Mouse (Mus musculus) stomach, embryonic 15.5 days (tissue): ENCODE measurements at regions not wholly inside any gene's neighbourhood (a gene's known extent, or its start where the extent isn't known, plus 50 kb on each side); places are given as distances from the start of the nearest gene placed in this dataset.

Experiments used
- ATAC-seq: fragments of 200-750 bp; cut with Nextera tagmentation; 2 replicates; pipeline ENCODE4 v1.8.0; 2017; ENCODE audit warnings: low read depth, moderate number of reproducible peaks, moderate TSS enrichment; ENCODE audit not compliant: insufficient read depth, low FRiP score
- H3K27ac ChIP-seq: fragments of 300-500 bp; sonication (generic); 2 replicates; pipeline ENCODE4 v1.5.1; 2015; ENCODE audit warnings: mild to moderate bottlenecking, inconsistent platforms
- H3K27me3 ChIP-seq: fragments of 300-500 bp; sonication (generic); replicated peaks from 2 replicates; pipeline ENCODE4 v1.6.1; 2015; ENCODE audit warnings: inconsistent platforms
- H3K36me3 ChIP-seq: fragments of 300-500 bp; sonication (generic); 2 replicates; pipeline ENCODE4 v1.6.1; 2015; ENCODE audit warnings: inconsistent platforms
- H3K4me1 ChIP-seq: fragments of 300-500 bp; sonication (generic); 2 replicates; pipeline ENCODE4 v1.6.1; 2015; ENCODE audit warnings: inconsistent platforms
- H3K4me2 ChIP-seq: fragments of 300-500 bp; sonication (generic); 2 replicates; pipeline ENCODE4 v1.6.1; 2015; ENCODE audit warnings: mild to moderate bottlenecking, inconsistent platforms
- H3K4me3 ChIP-seq: fragments of 300-500 bp; sonication (generic); replicated peaks from 2 replicates; pipeline ENCODE4 v1.5.1; 2015; ENCODE audit warnings: inconsistent platforms
- H3K9ac ChIP-seq: fragments of 300-500 bp; sonication (generic); 2 replicates; pipeline ENCODE4 v1.6.1; 2015; ENCODE audit warnings: inconsistent platforms
- H3K9me3 ChIP-seq: fragments of 300-500 bp; sonication (generic); 2 replicates; pipeline ENCODE4 v1.6.1; 2016; ENCODE audit warnings: inconsistent platforms
- WGBS: fragments of 180-500 bp; shearing (Covaris S2); methylation state at CpG from one replicate; pipeline ENCODE4 v1.1.7; 2015; 5-methylcytosine and 5-hydroxymethylcytosine counted together

DNA sequence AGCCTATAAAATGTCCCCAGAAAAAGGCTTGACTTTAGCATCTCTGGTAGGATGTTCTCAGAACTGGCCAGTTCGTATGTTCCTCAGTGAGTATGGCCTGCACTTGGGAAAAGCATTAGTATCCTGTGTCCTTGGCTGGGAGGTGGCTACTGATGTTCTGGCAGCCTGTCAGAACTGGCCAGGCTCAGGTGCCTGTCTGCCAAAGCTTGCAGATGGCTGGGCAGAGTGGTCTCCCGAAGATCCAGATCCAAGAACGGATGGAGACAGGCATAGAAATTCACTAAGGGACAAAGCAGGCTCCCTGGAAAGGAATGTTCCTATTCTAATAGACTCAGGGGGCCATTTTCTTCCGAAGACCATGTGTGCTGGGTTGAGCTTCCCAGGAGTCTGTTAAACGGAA is 329.6 kb downstream of the Cxcl12 start:
- Histone ChIP-seq H3K36me3 (no peaks in the 10 kb centered on the region), H3K4me2 (no peak overlapping the region), H3K9me3 (no peaks in the 10 kb centered on the region), H3K9ac (no peak overlapping the region), H3K27me3 (no peaks in the 10 kb centered on the region), H3K4me1 (no peaks in the 10 kb centered on the region), H3K27ac (no peak overlapping the region), H3K4me3 (no peak overlapping the region)
- 80% methylated on average over 5 of the region's 5 CpGs for WGBS
- no peak for ATAC-seq

GRCm38 (mm10) chr6:117502346-117502745 is 334.0 kb downstream of the Cxcl12 start:
- no peak for ATAC-seq
- no peak overlapping the region for H3K4me3 ChIP-seq
- no peaks in the 10 kb centered on the region for H3K27me3 ChIP-seq
- H3K9me3 ChIP-seq = no peaks in the 10 kb centered on the region
- WGBS = 48% methylated on average over 5 of the region's 5 CpGs
- H3K4me1 ChIP-seq = no peaks in the 10 kb centered on the region
- no peak overlapping the region for H3K27ac ChIP-seq
- H3K9ac ChIP-seq = no peak overlapping the region
- H3K4me2 ChIP-seq = no peak overlapping the region
- no peaks in the 10 kb centered on the region for H3K36me3 ChIP-seq

DNA sequence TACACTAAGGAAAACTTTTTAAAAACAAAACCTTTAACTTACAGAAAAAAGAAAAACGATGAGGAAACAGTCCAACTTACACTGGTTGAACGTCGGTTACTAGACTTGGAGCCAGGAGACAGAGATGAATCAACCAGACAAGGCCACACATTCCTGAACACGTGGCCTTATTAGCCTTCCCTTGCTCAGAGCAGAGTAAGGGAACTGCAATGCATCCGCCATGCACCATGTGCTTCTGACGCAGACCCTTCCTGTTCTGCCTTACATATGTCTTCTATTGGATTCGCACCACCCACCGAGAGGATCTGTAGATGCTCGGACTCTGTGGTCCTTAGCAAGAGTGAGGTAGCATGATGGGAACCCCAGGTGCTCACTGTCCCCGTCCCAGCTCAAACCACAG is 336.2 kb upstream of the Zfp637 start:
- no peak for ATAC-seq
- Histone ChIP-seq H3K9ac (no peak overlapping the region), H3K9me3 (no peaks in the 10 kb centered on the region), H3K4me1 (0 out of 2 replicates have a peak, but pooled peaks cover 6% of the 10 kb centered on the region), H3K27ac (no peak overlapping the region), H3K4me2 (no peak overlapping the region), H3K36me3 (no peaks in the 10 kb centered on the region), H3K4me3 (no peak overlapping the region), H3K27me3 (no peaks in the 10 kb centered on the region)
- WGBS = 70% methylated on average over 10 of the region's 10 CpGs

DNA sequence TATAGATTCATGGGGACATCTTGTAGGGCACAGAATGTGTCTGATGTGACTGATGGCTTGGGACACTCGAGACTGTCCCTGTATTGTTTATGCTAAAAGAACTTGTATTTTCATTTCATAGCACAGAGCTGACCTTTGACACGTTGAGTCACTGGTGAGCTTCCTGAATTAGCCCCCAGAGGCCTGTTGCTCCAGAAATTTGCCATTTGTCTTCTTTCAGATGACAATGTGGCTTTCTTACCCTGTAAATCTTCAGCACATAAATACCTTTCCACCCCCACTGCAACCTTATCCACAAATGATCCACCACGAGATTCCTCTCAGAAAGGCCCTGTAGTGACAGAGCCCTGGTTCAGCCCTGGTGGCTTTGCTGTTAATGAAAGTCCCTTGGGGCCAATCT is 335.5 kb upstream of the Zfp637 start:
- Histone ChIP-seq H3K27ac (no peak overlapping the region), H3K36me3 (no peaks in the 10 kb centered on the region), H3K4me3 (no peak overlapping the region), H3K4me1 (0 out of 2 replicates have a peak, but pooled peaks cover 6% of the 10 kb centered on the region), H3K27me3 (no peaks in the 10 kb centered on the region), H3K4me2 (no peak overlapping the region), H3K9me3 (no peaks in the 10 kb centered on the region), H3K9ac (no peak overlapping the region)
- WGBS = 37% methylated on average over 3 of the region's 3 CpGs
- no peak for ATAC-seq

GRCm38 (mm10) chr6:117506619-117507018 is 334.4 kb upstream of the Zfp637 start:
- Histone ChIP-seq H3K4me1 (0 out of 2 replicates have a peak, but pooled peaks cover 6% of the 10 kb centered on the region), H3K9ac (no peak overlapping the region), H3K4me3 (no peak overlapping the region), H3K9me3 (no peaks in the 10 kb centered on the region), H3K27ac (no peak overlapping the region), H3K27me3 (no peaks in the 10 kb centered on the region), H3K36me3 (no peaks in the 10 kb centered on the region), H3K4me2 (no peak overlapping the region)
- 72% methylated on average over 7 of the region's 7 CpGs for WGBS
- no peak for ATAC-seq

- H3K36me3 ChIP-seq = no peaks in the 10 kb centered on the region
- no peak overlapping the region for H3K4me3 ChIP-seq
- no peak overlapping the region for H3K9ac ChIP-seq
- H3K27ac ChIP-seq = no peak overlapping the region
- H3K27me3 ChIP-seq = no peaks in the 10 kb centered on the region
- H3K9me3 ChIP-seq = no peaks in the 10 kb centered on the region
- ATAC-seq = no peak
- WGBS = 31% methylated on average over 6 of the region's 6 CpGs
- H3K4me1 ChIP-seq = 0 out of 2 replicates have a peak, but pooled peaks cover 6% of the 10 kb centered on the region
- H3K4me2 ChIP-seq = no peak overlapping the region
These were observed 332.1 kb upstream of the Zfp637 start for GRCm38 (mm10) chr6:117508860-117509259.

GRCm38 (mm10) chr6:117510026-117510425 is 331.0 kb upstream of the Zfp637 start:
- Histone ChIP-seq H3K4me1 (0 out of 2 replicates have a peak, but pooled peaks cover 6% of the 10 kb centered on the region), H3K4me2 (no peak overlapping the region), H3K9ac (no peak overlapping the region), H3K36me3 (no peaks in the 10 kb centered on the region), H3K9me3 (no peaks in the 10 kb centered on the region), H3K27ac (no peak overlapping the region), H3K27me3 (no peaks in the 10 kb centered on the region), H3K4me3 (no peak overlapping the region)
- WGBS = 90% methylated on average over 4 of the region's 4 CpGs
- ATAC-seq = no peak

DNA sequence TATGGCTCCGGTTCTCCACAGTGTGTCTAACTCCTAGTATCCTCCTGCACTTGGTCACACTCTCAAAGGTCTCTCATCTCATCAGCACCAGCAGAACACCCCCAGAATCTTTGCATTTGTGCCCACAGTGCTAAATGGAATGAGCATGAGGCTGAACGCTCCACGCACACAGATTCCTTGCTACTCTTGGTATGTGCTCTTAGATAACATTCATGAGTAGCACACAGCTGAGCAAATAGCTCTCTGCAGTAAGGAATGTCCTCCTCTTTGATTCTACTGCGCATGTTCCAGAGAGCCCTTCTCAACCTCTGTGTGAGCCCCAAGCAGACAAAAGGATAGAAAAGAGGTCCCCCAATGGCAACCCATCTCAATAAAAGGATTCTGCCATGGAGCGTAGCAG is 326.1 kb upstream of the Zfp637 start:
- Histone ChIP-seq H3K27ac (no peak overlapping the region), H3K4me3 (no peak overlapping the region), H3K4me2 (no peak overlapping the region), H3K9ac (no peak overlapping the region), H3K27me3 (no peaks in the 10 kb centered on the region), H3K36me3 (no peaks in the 10 kb centered on the region), H3K9me3 (no peaks in the 10 kb centered on the region), H3K4me1 (no peaks in the 10 kb centered on the region)
- 73% methylated on average over 5 of the region's 5 CpGs for WGBS
- peak; percentile 35 for ATAC-seq

DNA sequence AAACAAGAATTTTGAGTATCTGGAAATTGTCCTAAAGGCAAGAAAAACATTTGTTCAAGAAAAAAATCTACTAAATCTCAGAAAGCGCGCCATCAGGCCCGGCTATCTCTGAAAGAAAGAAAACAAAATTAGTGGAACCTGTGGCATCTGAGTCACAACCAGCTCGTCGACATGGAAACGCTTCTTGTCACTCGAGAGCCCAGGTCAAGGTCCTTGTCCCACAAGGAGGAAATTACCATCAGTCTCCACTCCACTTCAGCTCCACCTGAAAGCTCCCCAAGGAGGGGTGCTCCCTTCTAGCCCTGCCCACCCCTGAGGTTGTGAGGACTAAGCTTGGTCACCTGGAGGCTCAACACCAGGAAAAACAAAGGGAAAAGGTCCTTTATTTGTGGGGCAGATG is 324.1 kb upstream of the Zfp637 start:
- Histone ChIP-seq H3K27ac (no peak overlapping the region), H3K36me3 (no peaks in the 10 kb centered on the region), H3K9me3 (no peaks in the 10 kb centered on the region), H3K4me2 (no peak overlapping the region), H3K4me1 (no peaks in the 10 kb centered on the region), H3K4me3 (no peak overlapping the region), H3K9ac (no peak overlapping the region), H3K27me3 (no peaks in the 10 kb centered on the region)
- ATAC-seq = no peak
- 74% methylated on average over 7 of the region's 7 CpGs for WGBS

GRCm38 (mm10) chr6:117518939-117519338 is 322.0 kb upstream of the Zfp637 start:
- Histone ChIP-seq H3K27ac (no peak overlapping the region), H3K4me3 (no peak overlapping the region), H3K9me3 (no peaks in the 10 kb centered on the region), H3K4me2 (no peak overlapping the region), H3K27me3 (no peaks in the 10 kb centered on the region), H3K9ac (no peak overlapping the region), H3K4me1 (no peaks in the 10 kb centered on the region), H3K36me3 (no peaks in the 10 kb centered on the region)
- 45% methylated on average over 3 of the region's 3 CpGs for WGBS
- ATAC-seq = no peak

- Histone ChIP-seq H3K4me2 (no peak overlapping the region), H3K4me1 (no peaks in the 10 kb centered on the region), H3K4me3 (no peak overlapping the region), H3K9ac (no peak overlapping the region), H3K27ac (no peak overlapping the region), H3K27me3 (no peaks in the 10 kb centered on the region), H3K36me3 (no peaks in the 10 kb centered on the region), H3K9me3 (no peaks in the 10 kb centered on the region)
- ATAC-seq = no peak
- 79% methylated on average over 1 of the region's 1 CpGs for WGBS
These were observed 321.5 kb upstream of the Zfp637 start for GRCm38 (mm10) chr6:117519466-117519865.

- 43% methylated on average over 22 of the region's 22 CpGs for WGBS
- H3K27ac ChIP-seq = no peak overlapping the region
- ATAC-seq = no peak
- H3K4me3 ChIP-seq = no peak overlapping the region
- no peak overlapping the region for H3K4me2 ChIP-seq
- H3K9me3 ChIP-seq = no peaks in the 10 kb centered on the region
- H3K9ac ChIP-seq = no peak overlapping the region
- no peaks in the 10 kb centered on the region for H3K36me3 ChIP-seq
- no peaks in the 10 kb centered on the region for H3K4me1 ChIP-seq
- H3K27me3 ChIP-seq = no peaks in the 10 kb centered on the region
These were observed 314.6 kb upstream of the Zfp637 start for GRCm38 (mm10) chr6:117526161-117526935.

GRCm38 (mm10) chr6:117527526-117527925 is 313.5 kb upstream of the Zfp637 start:
- Histone ChIP-seq H3K4me3 (no peak overlapping the region), H3K4me1 (no peaks in the 10 kb centered on the region), H3K27me3 (no peaks in the 10 kb centered on the region), H3K9ac (no peak overlapping the region), H3K36me3 (no peaks in the 10 kb centered on the region), H3K27ac (no peak overlapping the region), H3K4me2 (no peak overlapping the region), H3K9me3 (no peaks in the 10 kb centered on the region)
- 74% methylated on average over 8 of the region's 8 CpGs for WGBS
- no peak for ATAC-seq
